Mouse (Mus musculus) kidney, adult 2 months (tissue): ENCODE data around the gene Cap1.

Experiments used
- CTCF ChIP-seq: fragments of 200-500 bp; conservative IDR thresholded peaks from 2 replicates; pipeline ENCODE4 v1.5.1; 2011; ENCODE audit warnings: low read depth, mild to moderate bottlenecking, control low read depth, low read length, moderate library complexity, mixed read lengths; ENCODE audit not compliant: insufficient read depth, insufficient read length
- POLR2A ChIP-seq: fragments of 200-500 bp; IDR thresholded peaks from one replicate; pipeline ENCODE4 v1.6.1; 2011; ENCODE audit warnings: low read depth, low read length, control low read depth

GRCm38 (mm10) chr4:122873512-122873911 is 12.3 kb downstream of the Cap1 start:
- TF ChIP-seq CTCF (no peak), POLR2A (no peak)
